Mouse (Mus musculus) hindbrain, embryonic 11.5 days (tissue): Measurements from ENCODE around the gene Srpr. TPM values are rescaled to one million over a fixed set of nuclear protein-coding genes. Genes with fewer than 3 reads are reported as not detected.

Experiments used
- ATAC-seq: fragments of 200-750 bp; cut with Nextera tagmentation; 2 replicates; pipeline ENCODE4 v1.8.0; 2017; ENCODE audit warnings: mild to moderate bottlenecking, moderate TSS enrichment, moderate library complexity; ENCODE audit not compliant: low FRiP score
- DNase-seq: peaks from one replicate; pipeline ENCODE4 v3.0.0-alpha.2; 2015; ENCODE audit warnings: low spot score
- H3K27ac ChIP-seq: fragments of 300-500 bp; sonication (generic); 2 replicates; pipeline ENCODE4 v1.5.1; 2014; ENCODE audit warnings: mild to moderate bottlenecking, low read depth, low read length
- H3K27me3 ChIP-seq: fragments of 300-500 bp; sonication (generic); 2 replicates; pipeline ENCODE4 v1.6.1; 2014; ENCODE audit warnings: mild to moderate bottlenecking, low read length, moderate library complexity, mixed read lengths; ENCODE audit not compliant: control insufficient read depth, insufficient read depth
- H3K36me3 ChIP-seq: fragments of 300-500 bp; sonication (generic); 2 replicates; pipeline ENCODE4 v1.6.1; 2014; ENCODE audit warnings: mild to moderate bottlenecking, low read length, moderate library complexity, mixed read lengths; ENCODE audit not compliant: control insufficient read depth, insufficient read depth
- H3K4me1 ChIP-seq: fragments of 300-500 bp; sonication (generic); replicated peaks from 2 replicates; pipeline ENCODE4 v1.6.1; 2014; ENCODE audit warnings: low read length, mixed read lengths; ENCODE audit not compliant: control insufficient read depth, insufficient read depth
- H3K4me2 ChIP-seq: fragments of 300-500 bp; sonication (generic); replicated peaks from 2 replicates; pipeline ENCODE4 v1.6.1; 2014; ENCODE audit warnings: mild to moderate bottlenecking, low read depth, low read length
- H3K4me3 ChIP-seq: fragments of 300-500 bp; sonication (generic); 2 replicates; pipeline ENCODE4 v1.5.1; 2014; ENCODE audit warnings: low read depth, low read length
- H3K9ac ChIP-seq: fragments of 300-500 bp; sonication (generic); 2 replicates; pipeline ENCODE4 v1.6.1; 2014; ENCODE audit warnings: low read depth, low read length
- H3K9me3 ChIP-seq: fragments of 300-500 bp; sonication (generic); 2 replicates; pipeline ENCODE4 v1.6.1; 2016; ENCODE audit warnings: low read length; ENCODE audit not compliant: control insufficient read depth
- WGBS: fragments of 180-500 bp; shearing (Covaris S2); extraction: QIAGEN DNeasy Blood & Tissue Kit; methylation state at CpG from one replicate; pipeline ENCODE4 v1.1.7; 2014; 5-methylcytosine and 5-hydroxymethylcytosine counted together
- polyA plus RNA-seq: library from polyadenylated mRNA; unstranded; fragments of >200 nt; fragmentation: Nextera tagmentation; extraction: Ambion mirVana; gene quantifications from 2 replicates; pipeline ENCODE4 v1.2.1, GENCODE M21; 2014

The Srpr gene
- polyA plus RNA-seq, 1 experiment from 2014 or later: 96.8 TPM

GRCm38 (mm10) chr9:35164142-35164874 lies 35.7 kb upstream of the Srpr start:
- no peaks in the 10 kb centered on the region for H3K4me1 ChIP-seq
- H3K27ac ChIP-seq: no peak overlapping the region
- H3K9me3 ChIP-seq: no peaks in the 10 kb centered on the region
- no peak overlapping the region for H3K4me3 ChIP-seq
- no peak overlapping the region for H3K4me2 ChIP-seq
- 86% methylated on average over 5 of the region's 5 CpGs for WGBS
- no peaks in the 10 kb centered on the region for H3K36me3 ChIP-seq
- ATAC-seq (no peak), DNase-seq (no peak)
- H3K9ac ChIP-seq: no peak overlapping the region
- H3K27me3 ChIP-seq: no peaks in the 10 kb centered on the region

- no peaks in the 10 kb centered on the region for H3K9me3 ChIP-seq
- 40% methylated on average over 3 of the region's 3 CpGs for WGBS
- H3K27me3 ChIP-seq: no peaks in the 10 kb centered on the region
- no peaks in the 10 kb centered on the region for H3K36me3 ChIP-seq
- DNase-seq (peak; percentile 39), ATAC-seq (peak; percentile 48; the same call in 1 of the 2 replicates)
- H3K9ac ChIP-seq: no peak overlapping the region
- no peak overlapping the region for H3K27ac ChIP-seq
- no peak overlapping the region for H3K4me3 ChIP-seq
- no peak overlapping the region for H3K4me2 ChIP-seq
- no peaks in the 10 kb centered on the region for H3K4me1 ChIP-seq
Measured at GRCm38 (mm10) chr9:35166144-35166797, 33.7 kb upstream of the Srpr start.

GRCm38 (mm10) chr9:35166798-35167635 lies 33.0 kb upstream of the Srpr start:
- Histone ChIP-seq H3K9ac (no peak overlapping the region), H3K4me1 (no peaks in the 10 kb centered on the region), H3K36me3 (no peaks in the 10 kb centered on the region), H3K4me3 (no peak overlapping the region), H3K27ac (0 out of 2 replicates have a peak overlapping the region, but pooled peaks have one; percentile 39), H3K9me3 (no peaks in the 10 kb centered on the region), H3K27me3 (no peaks in the 10 kb centered on the region), H3K4me2 (0 out of 2 replicates have a peak overlapping the region, but pooled peaks have one; percentile 18)
- peak; percentile 67 for ATAC-seq
- 31% methylated on average over 9 of the region's 9 CpGs for WGBS
- peak; percentile 12 for DNase-seq

GRCm38 (mm10) chr9:35170071-35170470 lies 29.9 kb upstream of the Srpr start:
- Histone ChIP-seq H3K4me1 (no peaks in the 10 kb centered on the region), H3K27ac (no peak overlapping the region), H3K4me3 (no peak overlapping the region), H3K9me3 (no peaks in the 10 kb centered on the region), H3K9ac (no peak overlapping the region), H3K4me2 (no peak overlapping the region), H3K36me3 (no peaks in the 10 kb centered on the region), H3K27me3 (no peaks in the 10 kb centered on the region)
- ATAC-seq (no peak), DNase-seq (no peak)
- WGBS: 92% methylated on average over 7 of the region's 7 CpGs

GRCm38 (mm10) chr9:35173331-35173730 lies 26.6 kb upstream of the Srpr start:
- Histone ChIP-seq H3K4me3 (no peak overlapping the region), H3K27ac (no peak overlapping the region), H3K27me3 (no peaks in the 10 kb centered on the region), H3K4me1 (no peaks in the 10 kb centered on the region), H3K9me3 (no peaks in the 10 kb centered on the region), H3K36me3 (no peaks in the 10 kb centered on the region), H3K9ac (no peak overlapping the region), H3K4me2 (no peak overlapping the region)
- ATAC-seq (no peak), DNase-seq (no peak)
- WGBS: 89% methylated on average over 1 of the region's 1 CpGs

- 0 out of 2 replicates have a peak within 1 kb of the TSS, but pooled peaks have one; percentile 54 for H3K27ac ChIP-seq
- under 1% methylated on average over 38 of the region's 38 CpGs for WGBS
Measured at GRCm38 (mm10) chr9:35175251-35176123, 24.5 kb upstream of the Srpr start, which contains the start of gene Dcps. Gene Dcps (minus strand): TSS chr9:35176061.

GRCm38 (mm10) chr9:35176124-35176659 lies 23.8 kb upstream of the Srpr start:
- Histone ChIP-seq H3K4me2 (peak overlapping the region; percentile 70), H3K27me3 (no peaks in the 10 kb centered on the region), H3K4me1 (no peaks in the 10 kb centered on the region), H3K27ac (no peak overlapping the region), H3K36me3 (no peaks in the 10 kb centered on the region), H3K4me3 (peak overlapping the region; percentile 63), H3K9ac (no peak overlapping the region), H3K9me3 (no peaks in the 10 kb centered on the region)
- ATAC-seq: peak; percentile 54
- DNase-seq: no peak
- 50% methylated on average over 14 of the region's 14 CpGs for whole genome bisulfite sequencing

More at GRCm38 (mm10) chr9:35175251-35176123, 24.5 kb upstream of the Srpr start, which contains the start of gene Dcps:
- H3K9me3 ChIP-seq: no peaks in the 10 kb centered on the region
- DNase-seq (peak; percentile 94), ATAC-seq (peak; percentile 98)
- H3K4me2 ChIP-seq: peak within 1 kb of the TSS; percentile 70
- peak within 1 kb of the TSS; percentile 64 for H3K9ac ChIP-seq
- no peaks in the 10 kb centered on the region for H3K36me3 ChIP-seq
- peak within 1 kb of the TSS; percentile 63 for H3K4me3 ChIP-seq
- no peaks in the 10 kb centered on the region for H3K4me1 ChIP-seq
- no peaks in the 10 kb centered on the region for H3K27me3 ChIP-seq
